In genomic region chr12:21362686-21363085, GRCm38 (mm10) we compare ENCODE assay signal across 26 mouse cellular contexts. TPM values are rescaled to one million over a fixed set of nuclear protein-coding genes. Genes with fewer than 3 reads are reported as not detected.
DNase-seq lines count a peak whose midpoint lies in the region; ATAC-seq and TF ChIP-seq lines count a peak whose summit lies in the region.
"Had no signal": no experiment of that assay in that cellular context is flagged by ENCODE, and none has a peak within 500 bp of the region (broad histone marks: within the 10 kb centered on the region; RNA-seq: fewer than 3 reads in every experiment).

No protein-coding gene starts in this region.

- no peak for DNase-seq in gastrocnemius, adult 2 months
- no peak for DNase-seq in gastrocnemius, postnatal 36 days
- DNase-seq in lung, postnatal 4 days = no peak
- DNase-seq in adrenal gland, postnatal 25 days = no peak
- no peak for DNase-seq in embryo, embryonic 10 days (ENCODE audit: low spot score)
- DNase-seq: adrenal gland, postnatal 10 days; cerebellum, adult 18-20 months; cerebellum, postnatal 10 days; forebrain, postnatal 0 days; gastrocnemius, postnatal 10 days; kidney, adult 9 months; kidney, postnatal 10 days; layer of hippocampus, adult 9-11 months; liver; midbrain, embryonic 14.5 days; right cerebral cortex, adult 18-20 months; thymus, postnatal 14 days had no signal

- H3K4me3 ChIP-seq in gastrocnemius, adult 2 months = peak overlapping the region; percentile 14; the same call in 1 of the 2 replicates
- H3K4me3 ChIP-seq in lung, embryonic 16.5 days (ENCODE audit: low read length) = no peak overlapping the region
- H3K4me3 ChIP-seq in stomach, embryonic 15.5 days (replicated peaks) = no peak overlapping the region
- H3K4me3 ChIP-seq: erythroblast, embryonic 14.5 days; liver, embryonic 15.5 days; neural tube, embryonic 15.5 days had no signal

- WGBS in lung, embryonic 16.5 days = 35% methylated on average over 2 of the region's 2 CpGs
- WGBS in stomach, embryonic 15.5 days = 61% methylated on average over 2 of the region's 2 CpGs

- no peak overlapping the region for H3K9ac ChIP-seq in lung, embryonic 16.5 days (ENCODE audit: low read length)
- no peak overlapping the region for H3K9ac ChIP-seq in stomach, embryonic 15.5 days
- H3K9ac ChIP-seq: forebrain, postnatal 0 days; hindbrain, embryonic 14.5 days; liver, embryonic 15.5 days; neural tube, embryonic 15.5 days had no signal

- TF ChIP-seq CTCF in gastrocnemius, adult 2 months (IDR thresholded peaks at IDR 0.05) = no peak

- 0 out of 2 replicates have a peak, but pooled peaks cover 3% of the 10 kb centered on the region for H3K4me1 ChIP-seq in lung, embryonic 16.5 days (replicated peaks; ENCODE audit: control insufficient read depth, insufficient read depth, low read length)
- peaks cover 5% of the 10 kb centered on the region; the same call in 1 of the 2 replicates for H3K4me1 ChIP-seq in stomach, embryonic 15.5 days
- H3K4me1 ChIP-seq: neural tube, embryonic 15.5 days had no signal

- intact Hi-C loops in gastrocnemius, adult 2 months (cut with DNase I) = no loop called here
- intact Hi-C loops in gastrocnemius, postnatal 36 days (cut with DNase I) = no loop called here

- no peaks in the 10 kb centered on the region for H3K27me3 ChIP-seq in lung, embryonic 16.5 days (ENCODE audit: control insufficient read depth, insufficient read depth, low read depth, low read length)
- no peaks in the 10 kb centered on the region for H3K27me3 ChIP-seq in stomach, embryonic 15.5 days (replicated peaks)
- H3K27me3 ChIP-seq: liver, embryonic 15.5 days; neural tube, embryonic 15.5 days had no signal

- H3K4me2 ChIP-seq in lung, embryonic 16.5 days (ENCODE audit: low read depth, low read length) = no peak overlapping the region
- no peak overlapping the region for H3K4me2 ChIP-seq in stomach, embryonic 15.5 days
- H3K4me2 ChIP-seq: heart, embryonic 11.5 days; hindbrain, embryonic 14.5 days; liver, embryonic 15.5 days; neural tube, embryonic 15.5 days had no signal

- ATAC-seq in lung, embryonic 16.5 days (ENCODE audit: low read depth) = peak; percentile 78; the same call in 1 of the 2 replicates
- ATAC-seq in stomach, embryonic 15.5 days (ENCODE audit: insufficient read depth, low FRiP score, low read depth) = peak; percentile 35; the same call in 1 of the 2 replicates
- ATAC-seq: forebrain, postnatal 0 days; intestine, postnatal 0 days had no signal

- no peaks in the 10 kb centered on the region for H3K36me3 ChIP-seq in lung, embryonic 16.5 days (ENCODE audit: control insufficient read depth, insufficient read depth, low read length)
- H3K36me3 ChIP-seq in stomach, embryonic 15.5 days = no peaks in the 10 kb centered on the region
- H3K36me3 ChIP-seq: neural tube, embryonic 15.5 days had no signal

- no peaks in the 10 kb centered on the region for H3K9me3 ChIP-seq in lung, embryonic 16.5 days (ENCODE audit: control insufficient read depth, low read length)
- H3K9me3 ChIP-seq in stomach, embryonic 15.5 days = no peaks in the 10 kb centered on the region
- H3K9me3 ChIP-seq: G1E; liver, embryonic 15.5 days; neural tube, embryonic 15.5 days had no signal

- H3K27ac ChIP-seq in gastrocnemius, adult 2 months = peak overlapping the region; percentile 62
- H3K27ac ChIP-seq in lung, embryonic 16.5 days (ENCODE audit: low read length) = peak overlapping the region; percentile 84
- no peak overlapping the region for H3K27ac ChIP-seq in stomach, embryonic 15.5 days
- H3K27ac ChIP-seq: hindbrain, embryonic 14.5 days; liver, embryonic 15.5 days; neural tube, embryonic 15.5 days had no signal

RNA-seq across cellular contexts. Expression of gene Adam17, which starts 10.7 kb away (rescaled TPM):
- 10 to 100 TPM; 19.3 to 33.8 TPM for total RNA-seq in gastrocnemius, adult 2 months (2021)
- total RNA-seq in gastrocnemius, postnatal 36 days (2021) = 10 to 100 TPM; 17.4 to 19.4 TPM
- 55.6 and 56.2 TPM in 2 replicates for polyA plus RNA-seq in lung, embryonic 16.5 days (2015; fragmentation: Nextera tagmentation; extraction: Ambion mirVana)
- 36.0 and 37.2 TPM in 2 replicates for polyA plus RNA-seq in stomach, embryonic 15.5 days (2015; fragmentation: Nextera tagmentation; extraction: Ambion mirVana)
- total RNA-seq in adrenal gland, postnatal 25 days (2021) = 45.7 and 60.9 TPM in 2 replicates

RNA-seq across cellular contexts. Expression of gene Iah1, which starts 46.5 kb away (rescaled TPM):
- total RNA-seq in gastrocnemius, adult 2 months (2021) = 1 to 10 TPM; 4.5 to 6.3 TPM
- 1 to 10 TPM; 5.1 to 5.3 TPM for total RNA-seq in gastrocnemius, postnatal 36 days (2021)
- polyA plus RNA-seq in lung, embryonic 16.5 days (2015; fragmentation: Nextera tagmentation; extraction: Ambion mirVana) = 70.1 and 77.2 TPM in 2 replicates
- polyA plus RNA-seq in stomach, embryonic 15.5 days (2015; fragmentation: Nextera tagmentation; extraction: Ambion mirVana) = 48.5 and 57.6 TPM in 2 replicates
- 70.2 and 87.3 TPM in 2 replicates for total RNA-seq in adrenal gland, postnatal 25 days (2021)

RNA-seq across cellular contexts. Expression of gene Ywhaq, which starts 54.8 kb away (rescaled TPM):
- total RNA-seq in gastrocnemius, adult 2 months (2021) = 10 to 100 TPM; 20.4 to 28.2 TPM
- total RNA-seq in gastrocnemius, postnatal 36 days (2021) = 10 to 100 TPM; 23.3 to 24.7 TPM
- 619 and 660 TPM in 2 replicates for polyA plus RNA-seq in lung, embryonic 16.5 days (2015; fragmentation: Nextera tagmentation; extraction: Ambion mirVana)
- 592 and 653 TPM in 2 replicates for polyA plus RNA-seq in stomach, embryonic 15.5 days (2015; fragmentation: Nextera tagmentation; extraction: Ambion mirVana)
- total RNA-seq in adrenal gland, postnatal 25 days (2021) = 261 and 294 TPM in 2 replicates
